Mouse (Mus musculus) embryonic facial prominence, embryonic 11.5 days (tissue): ENCODE measurements around the gene Qrfp. TPM values are rescaled to one million over a fixed set of nuclear protein-coding genes. Genes with fewer than 3 reads are reported as not detected.

Source experiments
- ATAC-seq: fragments of 200-750 bp; cut with Nextera tagmentation; replicated peaks from 2 replicates; pipeline ENCODE4 v1.8.0; 2017; ENCODE audit warnings: low read depth; ENCODE audit not compliant: insufficient number of reproducible peaks, low FRiP score, low TSS enrichment
- DNase-seq: peaks from one replicate; pipeline ENCODE4 v3.0.0-alpha.2; 2015; ENCODE audit warnings: low spot score
- H3K27ac ChIP-seq: fragments of 300-500 bp; sonication (generic); replicated peaks from 2 replicates; pipeline ENCODE4 v1.5.1; 2014; ENCODE audit warnings: mild to moderate bottlenecking, low read depth, low read length, control low read depth
- H3K27me3 ChIP-seq: fragments of 300-500 bp; sonication (generic); 2 replicates; pipeline ENCODE4 v1.6.1; 2014; ENCODE audit warnings: mild to moderate bottlenecking, low read length, moderate library complexity, mixed read lengths; ENCODE audit not compliant: control insufficient read depth, insufficient read depth
- H3K36me3 ChIP-seq: fragments of 300-500 bp; sonication (generic); replicated peaks from 2 replicates; pipeline ENCODE4 v1.6.1; 2014; ENCODE audit warnings: low read depth, mild to moderate bottlenecking, low read length, moderate library complexity, mixed read lengths; ENCODE audit not compliant: control insufficient read depth, insufficient read depth
- H3K4me1 ChIP-seq: fragments of 300-500 bp; sonication (generic); 2 replicates; pipeline ENCODE4 v1.6.1; 2014; ENCODE audit warnings: low read length, mixed read lengths; ENCODE audit not compliant: control insufficient read depth, insufficient read depth
- H3K4me2 ChIP-seq: fragments of 300-500 bp; sonication (generic); 2 replicates; pipeline ENCODE4 v1.6.1; 2014; ENCODE audit warnings: low read depth, mild to moderate bottlenecking, control low read depth, low read length, moderate library complexity
- H3K4me3 ChIP-seq: fragments of 300-500 bp; sonication (generic); 2 replicates; pipeline ENCODE4 v1.5.1; 2014; ENCODE audit warnings: low read depth, low read length, control low read depth
- H3K9ac ChIP-seq: fragments of 300-500 bp; sonication (generic); replicated peaks from 2 replicates; pipeline ENCODE4 v1.6.1; 2014; ENCODE audit warnings: mild to moderate bottlenecking, control low read depth, low read length
- H3K9me3 ChIP-seq: fragments of 300-500 bp; sonication (generic); replicated peaks from 2 replicates; pipeline ENCODE4 v1.6.1; 2016; ENCODE audit warnings: mild to moderate bottlenecking, low read length, inconsistent platforms, mixed read lengths; ENCODE audit not compliant: control insufficient read depth
- WGBS: fragments of 180-500 bp; shearing (Covaris S2); extraction: QIAGEN DNeasy Blood & Tissue Kit; methylation state at CpG from one replicate; pipeline ENCODE4 v1.1.7; 2014; 5-methylcytosine and 5-hydroxymethylcytosine counted together
- polyA plus RNA-seq: library from polyadenylated mRNA; unstranded; fragments of >200 nt; fragmentation: Nextera tagmentation; extraction: Ambion mirVana; gene quantifications from 2 replicates; pipeline ENCODE4 v1.2.1, GENCODE M21; 2014

Gene Qrfp
- polyA plus RNA-seq, 1 experiment from 2014 or later: 0.14 TPM

GRCm38 (mm10) chr2:31826094-31827085 is 16.0 kb upstream of the Qrfp start:
- no peak overlapping the region for H3K4me2 ChIP-seq
- DNase-seq (no peak), ATAC-seq (no peak)
- H3K4me3 ChIP-seq: no peak overlapping the region
- no peaks in the 10 kb centered on the region for H3K36me3 ChIP-seq
- no peak overlapping the region for H3K27ac ChIP-seq
- H3K9ac ChIP-seq: no peak overlapping the region
- H3K9me3 ChIP-seq: no peaks in the 10 kb centered on the region
- peaks cover 10% of the 10 kb centered on the region for H3K4me1 ChIP-seq
- peaks cover 7% of the 10 kb centered on the region for H3K27me3 ChIP-seq
- WGBS: 87% methylated on average over 14 of the region's 14 CpGs

GRCm38 (mm10) chr2:31825469-31825911 is 15.1 kb upstream of the Qrfp start:
- no peaks in the 10 kb centered on the region for H3K36me3 ChIP-seq
- H3K27me3 ChIP-seq: peaks cover 7% of the 10 kb centered on the region
- H3K9me3 ChIP-seq: no peaks in the 10 kb centered on the region
- no peak overlapping the region for H3K27ac ChIP-seq
- WGBS: 82% methylated on average over 16 of the region's 16 CpGs
- DNase-seq (no peak), ATAC-seq (no peak)
- no peak overlapping the region for H3K9ac ChIP-seq
- no peak overlapping the region for H3K4me2 ChIP-seq
- H3K4me3 ChIP-seq: no peak overlapping the region
- H3K4me1 ChIP-seq: peaks cover 10% of the 10 kb centered on the region

- Histone ChIP-seq H3K9ac (no peak overlapping the region), H3K27me3 (peaks cover 7% of the 10 kb centered on the region), H3K4me3 (no peak overlapping the region), H3K4me1 (peaks cover 10% of the 10 kb centered on the region), H3K9me3 (no peaks in the 10 kb centered on the region), H3K4me2 (no peak overlapping the region), H3K27ac (no peak overlapping the region), H3K36me3 (no peaks in the 10 kb centered on the region)
- 77% methylated on average over 12 of the region's 15 CpGs for WGBS
- peak; percentile 33 for DNase-seq
- ATAC-seq: no peak
Observed at GRCm38 (mm10) chr2:31823933-31824730, 13.8 kb upstream of the Qrfp start.

- Histone ChIP-seq H3K9me3 (no peaks in the 10 kb centered on the region), H3K27me3 (peaks cover 7% of the 10 kb centered on the region), H3K27ac (no peak overlapping the region), H3K36me3 (no peaks in the 10 kb centered on the region), H3K9ac (peak overlapping the region; percentile 25; the same call in 1 of the 2 replicates), H3K4me1 (peaks cover 10% of the 10 kb centered on the region), H3K4me2 (peak overlapping the region; percentile 36), H3K4me3 (no peak overlapping the region)
- peak; percentile 32 for DNase-seq
- peak; percentile 55; the same call in 1 of the 2 replicates for ATAC-seq
- 17% methylated on average over 39 of the region's 39 CpGs for WGBS
Observed at GRCm38 (mm10) chr2:31822524-31823371, 12.4 kb upstream of the Qrfp start.

- WGBS: 26% methylated on average over 5 of the region's 5 CpGs
- no peak; the same call in 1 of the 2 replicates for ATAC-seq
Observed at GRCm38 (mm10) chr2:31815367-31815766, 5.0 kb upstream of the Qrfp start.

GRCm38 (mm10) chr2:31814699-31815098 is 4.3 kb upstream of the Qrfp start:
- WGBS: 76% methylated on average over 7 of the region's 7 CpGs
- no peaks in the 10 kb centered on the region for H3K36me3 ChIP-seq
- DNase-seq (no peak), ATAC-seq (no peak)
- H3K4me2 ChIP-seq: no peak overlapping the region
- H3K9me3 ChIP-seq: no peaks in the 10 kb centered on the region
- H3K4me3 ChIP-seq: no peak overlapping the region
- H3K27ac ChIP-seq: no peak overlapping the region
- H3K4me1 ChIP-seq: peaks cover 8% of the 10 kb centered on the region; the same call in 1 of the 2 replicates
- no peak overlapping the region for H3K9ac ChIP-seq
- no peaks in the 10 kb centered on the region for H3K27me3 ChIP-seq

More at GRCm38 (mm10) chr2:31815367-31815766, 5.0 kb upstream of the Qrfp start:
- Histone ChIP-seq H3K4me3 (no peak overlapping the region), H3K4me2 (no peak overlapping the region), H3K4me1 (peaks cover 2% of the 10 kb centered on the region; the same call in 1 of the 2 replicates), H3K27ac (no peak overlapping the region), H3K27me3 (no peaks in the 10 kb centered on the region), H3K9me3 (no peaks in the 10 kb centered on the region), H3K36me3 (no peaks in the 10 kb centered on the region), H3K9ac (no peak overlapping the region)
- DNase-seq: peak; percentile 74

- DNase-seq (no peak), ATAC-seq (no peak)
- Histone ChIP-seq H3K9me3 (no peaks in the 10 kb centered on the region), H3K4me2 (no peak overlapping the region), H3K4me1 (peaks cover 12% of the 10 kb centered on the region), H3K4me3 (no peak overlapping the region), H3K36me3 (no peaks in the 10 kb centered on the region), H3K27me3 (no peaks in the 10 kb centered on the region), H3K9ac (no peak overlapping the region), H3K27ac (no peak overlapping the region)
- 88% methylated on average over 4 of the region's 4 CpGs for WGBS
Observed at GRCm38 (mm10) chr2:31813641-31814040, 3.3 kb upstream of the Qrfp start.
